Mouse (Mus musculus): ENCODE data around the gene Rbms2.
"Not testable (repeated sequence)": the region's sequence is repeated elsewhere in the genome, so short reads cannot be mapped to it uniquely, and the experiment has no call there.

DNA sequence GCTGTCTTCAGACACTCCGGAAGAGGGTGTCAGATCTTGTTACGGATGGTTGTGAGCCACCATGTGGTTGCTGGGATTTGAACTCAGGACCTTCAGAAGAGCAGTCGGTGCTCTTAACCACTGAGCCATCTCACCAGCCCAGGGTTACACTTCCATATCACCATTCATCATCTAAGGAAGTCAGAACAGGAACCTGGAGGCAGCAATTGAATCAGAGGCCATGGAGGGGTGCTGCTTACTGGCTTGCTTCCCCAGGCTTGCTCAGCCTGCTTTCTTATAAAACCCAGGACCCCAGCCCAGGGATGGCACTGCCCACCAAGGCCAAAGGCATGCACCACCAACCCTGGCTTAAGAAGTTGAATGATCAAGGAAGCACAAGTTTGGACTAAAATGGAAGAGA, 14.4 kb downstream of the Rbms2 start:
- not testable (repeated sequence) for TF ChIP-seq TCF12 (IDR thresholded peaks at IDR 0.05; ENCODE audit: insufficient read depth, poor library complexity, severe bottlenecking); POLR2A (IDR thresholded peaks at IDR 0.05; ENCODE audit: insufficient read length, low read depth); REST (IDR thresholded peaks at IDR 0.05; ENCODE audit: insufficient read depth, insufficient read length); USF1 (IDR thresholded peaks at IDR 0.05; ENCODE audit: low read depth); MAX (IDR thresholded peaks at IDR 0.05; ENCODE audit: low read depth); MYOD1 (IDR thresholded peaks at IDR 0.05; ENCODE audit: control insufficient read depth in 1 of 3, insufficient read length in 2 of 3, low read depth in 2 of 3); POLR2AphosphoS2 (IDR thresholded peaks at IDR 0.05; ENCODE audit: insufficient read length, low read depth); MYOG (IDR thresholded peaks at IDR 0.05; ENCODE audit: control insufficient read depth in 1 of 3, insufficient read depth in 1 of 3, insufficient read length in 2 of 3, low read depth in 2 of 3); SRF (IDR thresholded peaks at IDR 0.05; ENCODE audit: control insufficient read depth, insufficient read length, low read depth); CEBPB (IDR thresholded peaks at IDR 0.05; ENCODE audit: insufficient read depth, poor library complexity, severe bottlenecking); E2F4 (IDR thresholded peaks at IDR 0.05; ENCODE audit: insufficient read depth); TCF3 (IDR thresholded peaks at IDR 0.05; ENCODE audit: insufficient read length, low read depth)
